Mouse (Mus musculus) Muller cell, postnatal 12 days (primary cell): ENCODE measurements at regions not wholly inside any gene's neighbourhood (a gene's known extent, or its start where the extent isn't known, plus 50 kb on each side); places are given as distances from the start of the nearest gene placed in this dataset.

Experiments used
- DNase-seq: peaks from one replicate; pipeline ENCODE4 v3.0.0-alpha.2; 2015; ENCODE audit errors: inconsistent ontology term

DNA sequence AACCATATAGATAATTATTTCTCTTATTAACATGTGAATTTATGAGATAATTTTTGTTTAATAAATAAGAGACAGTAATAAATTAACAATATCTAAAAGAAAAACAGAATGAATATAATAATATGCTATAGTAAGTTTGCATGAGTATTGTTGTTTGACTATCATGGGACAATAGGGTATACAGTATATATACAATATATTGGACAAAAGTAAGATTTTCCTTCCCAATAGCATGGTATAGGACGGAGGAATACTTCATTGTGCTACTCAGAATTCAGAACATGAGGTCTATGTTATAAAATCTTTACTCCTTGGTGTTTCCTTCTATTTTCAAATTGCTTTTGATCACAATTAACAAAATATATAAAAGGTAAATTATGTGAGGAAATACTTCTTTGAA, 771.0 kb upstream of the Pcdh20 start:
- no peak for DNase-seq

DNA sequence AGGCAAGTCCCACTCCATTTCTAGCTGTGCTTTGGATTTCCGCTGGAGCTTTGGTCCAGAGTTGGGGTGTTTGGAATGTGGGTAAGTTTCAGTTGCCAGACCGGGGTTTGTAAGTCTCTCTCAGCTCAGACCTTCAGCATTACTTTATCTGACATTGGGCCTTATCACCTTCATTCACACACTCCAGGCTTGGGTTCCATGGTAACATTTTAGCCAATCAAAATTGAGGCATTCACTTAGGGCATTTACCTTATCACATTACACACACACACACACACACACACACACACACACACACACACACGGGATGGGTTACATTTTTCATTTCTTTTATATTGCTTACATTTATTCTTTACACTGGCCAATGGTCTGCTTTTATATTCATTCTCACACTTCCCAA, 765.3 kb upstream of the Pcdh20 start:
- DNase-seq: no peak

DNA sequence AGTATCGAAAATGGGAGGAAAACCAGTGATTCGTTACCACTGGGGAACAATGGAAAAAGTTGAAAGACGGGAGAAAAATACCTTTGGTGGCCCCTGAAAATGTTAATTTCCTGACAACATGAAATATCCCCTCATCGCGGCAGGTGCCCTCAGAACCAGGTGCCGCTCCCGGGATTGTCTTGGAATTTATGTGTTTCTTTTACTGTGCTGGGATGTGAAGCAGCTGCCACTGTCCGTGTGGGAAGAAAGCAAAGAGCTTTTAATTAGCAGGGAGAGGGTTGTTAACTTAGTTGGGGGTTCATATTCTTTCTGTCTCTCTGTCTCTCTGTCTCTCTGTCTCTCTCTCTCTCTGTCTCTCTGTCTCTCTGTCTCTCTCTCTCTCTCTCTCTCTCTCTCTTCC, 759.3 kb upstream of the Pcdh20 start:
- DNase-seq: no peak

DNA sequence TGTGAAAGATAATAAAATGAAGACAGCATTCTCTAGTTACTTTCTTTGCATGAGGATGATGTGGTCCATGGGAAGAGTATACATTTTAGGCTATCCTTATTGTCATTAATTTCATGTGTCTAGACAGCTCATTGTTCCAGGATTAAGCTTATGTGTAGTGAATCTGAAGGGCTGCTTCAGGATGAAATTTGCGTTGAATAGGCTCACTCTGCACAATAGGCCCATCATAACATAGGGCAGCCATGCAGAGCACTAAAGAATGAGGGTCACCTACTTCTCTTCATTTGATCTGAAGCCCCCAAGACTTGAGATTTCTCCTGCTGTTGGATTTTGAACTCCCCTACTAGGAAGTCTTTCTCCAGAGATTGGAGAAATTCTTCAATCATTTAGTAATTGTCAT, 746.2 kb upstream of the Pcdh20 start:
- DNase-seq: no peak

DNA sequence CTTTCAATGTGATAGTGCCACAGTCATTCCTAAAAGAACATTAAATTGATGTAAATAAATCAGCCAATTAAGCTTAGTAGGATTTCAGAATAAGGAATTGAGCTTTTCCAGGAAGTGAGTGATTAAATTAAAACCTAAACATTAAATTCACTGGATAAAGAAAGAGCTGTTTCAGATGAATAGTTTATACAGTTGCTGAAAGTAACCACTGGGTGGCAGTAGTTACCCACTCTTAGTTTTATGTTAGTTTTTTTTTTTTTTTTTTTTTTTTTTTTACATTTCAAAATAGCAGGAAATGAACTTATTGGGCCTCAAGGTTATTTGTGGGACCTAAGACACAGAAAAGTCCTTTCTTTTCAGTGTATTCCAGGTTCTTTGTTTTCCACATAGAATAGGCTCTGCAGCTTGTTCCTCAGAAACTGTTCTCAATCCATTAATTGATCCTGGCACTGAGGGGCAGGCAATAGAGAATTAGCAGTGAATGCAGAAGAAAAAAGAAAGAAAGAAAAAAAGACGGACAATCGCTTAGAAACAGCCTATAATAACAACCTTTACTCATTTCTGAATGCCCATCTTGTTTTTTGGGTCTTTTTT, 710.3 kb upstream of the Pcdh20 start:
- peak; percentile 51 for DNase-seq

DNA sequence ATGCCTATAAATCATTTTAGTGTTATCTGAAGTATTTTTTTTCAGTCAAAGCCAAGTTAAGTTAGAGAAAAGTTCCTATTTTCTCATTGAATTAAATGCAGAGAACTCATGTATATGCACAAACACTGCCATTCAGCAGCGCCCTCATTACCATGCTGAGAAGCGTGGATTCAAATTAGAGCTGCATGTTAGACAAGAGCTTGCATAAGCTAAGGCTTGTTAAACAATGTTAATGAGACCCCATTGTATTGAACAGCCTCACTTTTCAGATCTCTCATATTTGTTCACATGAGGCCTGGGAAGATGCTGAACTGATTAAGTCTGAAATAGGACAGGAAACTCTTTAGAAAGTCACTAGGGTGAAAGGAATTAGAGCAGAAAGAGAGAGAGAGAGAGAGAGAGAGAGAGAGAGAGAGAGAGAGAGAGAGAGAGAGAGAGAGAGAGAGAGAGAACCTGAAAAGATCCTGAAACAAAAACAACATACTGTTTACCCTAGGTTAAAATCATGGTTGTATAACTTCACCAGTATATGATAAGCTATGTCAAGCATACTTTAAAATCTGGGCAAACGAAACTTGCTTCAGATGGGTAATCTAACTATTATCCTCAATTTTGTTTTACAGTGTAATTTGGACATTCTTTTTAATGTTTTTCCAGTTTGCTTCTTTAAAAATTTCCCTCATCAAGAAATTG, 671.9 kb upstream of the Pcdh20 start:
- peak; percentile 74 for DNase-seq

DNA sequence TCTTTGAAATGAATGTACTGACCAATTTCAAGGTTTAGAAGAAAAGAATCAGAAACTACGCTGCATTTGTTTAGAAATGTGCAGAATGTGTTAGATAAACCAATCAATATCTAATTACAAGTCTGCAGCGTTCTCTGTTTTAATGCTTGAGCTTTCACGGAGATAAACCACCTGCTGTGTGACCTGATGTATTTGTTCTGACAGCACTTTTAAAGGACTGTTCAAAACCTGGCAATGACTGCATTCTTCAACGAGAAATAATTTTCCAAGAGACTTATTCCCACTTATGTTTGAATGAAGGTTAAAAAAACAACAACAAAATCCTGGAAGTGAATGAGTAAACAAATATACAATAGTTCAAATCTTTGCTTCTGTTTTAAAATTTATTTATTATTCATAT, 628.1 kb upstream of the Pcdh20 start:
- peak; percentile 57 for DNase-seq

DNA sequence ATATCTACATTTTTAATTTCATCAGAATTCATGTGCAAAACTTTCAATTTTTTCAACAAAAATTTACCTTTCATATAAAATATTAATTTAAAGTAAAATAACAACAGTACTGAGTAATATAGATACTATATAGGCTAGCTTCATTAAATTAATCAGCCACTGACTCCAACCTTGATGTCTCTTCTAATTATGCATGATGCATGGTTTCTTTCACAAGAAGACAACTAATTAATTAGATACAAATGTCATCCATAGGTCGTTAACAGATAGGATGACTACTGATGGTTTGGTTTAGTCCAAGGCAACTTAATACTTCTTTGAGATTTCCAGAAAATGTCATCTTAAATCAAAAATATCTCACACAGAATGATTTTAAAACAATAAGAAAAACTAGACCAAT, 618.5 kb upstream of the Pcdh20 start:
- no peak for DNase-seq

DNA sequence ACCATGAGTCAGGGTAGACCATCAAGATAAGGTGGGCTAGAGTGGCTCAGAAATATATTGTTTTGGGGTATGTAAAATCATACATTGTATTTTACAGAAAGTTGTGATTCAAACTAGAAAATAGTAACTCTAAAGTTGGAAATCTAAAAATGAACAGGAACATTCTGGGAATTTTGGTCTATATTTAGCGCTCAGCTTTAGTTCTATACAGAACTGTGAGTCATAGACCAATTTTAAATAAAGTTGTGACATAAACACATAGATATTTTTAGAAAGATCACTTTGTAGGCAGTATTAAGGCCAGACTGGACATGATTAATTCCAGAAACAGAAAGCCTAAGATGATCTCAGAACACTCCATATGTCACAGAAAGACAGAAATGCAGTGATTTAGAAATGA, 604.8 kb upstream of the Pcdh20 start:
- no peak for DNase-seq

DNA sequence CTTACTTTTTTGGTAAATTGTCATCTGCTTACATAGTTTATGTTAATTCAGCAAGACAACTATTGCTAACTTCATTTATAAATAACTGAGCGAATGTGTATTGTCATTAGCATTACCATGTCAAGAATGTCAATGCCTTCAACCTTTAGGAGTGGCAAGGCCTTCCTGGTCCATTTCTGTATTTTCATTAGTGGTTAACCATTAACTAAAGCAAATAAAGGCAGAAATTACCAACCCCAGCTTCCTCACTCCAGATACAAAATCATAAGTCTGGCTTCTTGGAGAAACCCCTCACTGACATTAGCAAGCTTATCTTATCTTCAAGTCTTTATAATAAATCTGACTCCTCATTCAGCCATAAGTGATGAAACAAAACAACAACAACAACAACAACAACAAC, 592.8 kb upstream of the Pcdh20 start:
- no peak for DNase-seq

DNA sequence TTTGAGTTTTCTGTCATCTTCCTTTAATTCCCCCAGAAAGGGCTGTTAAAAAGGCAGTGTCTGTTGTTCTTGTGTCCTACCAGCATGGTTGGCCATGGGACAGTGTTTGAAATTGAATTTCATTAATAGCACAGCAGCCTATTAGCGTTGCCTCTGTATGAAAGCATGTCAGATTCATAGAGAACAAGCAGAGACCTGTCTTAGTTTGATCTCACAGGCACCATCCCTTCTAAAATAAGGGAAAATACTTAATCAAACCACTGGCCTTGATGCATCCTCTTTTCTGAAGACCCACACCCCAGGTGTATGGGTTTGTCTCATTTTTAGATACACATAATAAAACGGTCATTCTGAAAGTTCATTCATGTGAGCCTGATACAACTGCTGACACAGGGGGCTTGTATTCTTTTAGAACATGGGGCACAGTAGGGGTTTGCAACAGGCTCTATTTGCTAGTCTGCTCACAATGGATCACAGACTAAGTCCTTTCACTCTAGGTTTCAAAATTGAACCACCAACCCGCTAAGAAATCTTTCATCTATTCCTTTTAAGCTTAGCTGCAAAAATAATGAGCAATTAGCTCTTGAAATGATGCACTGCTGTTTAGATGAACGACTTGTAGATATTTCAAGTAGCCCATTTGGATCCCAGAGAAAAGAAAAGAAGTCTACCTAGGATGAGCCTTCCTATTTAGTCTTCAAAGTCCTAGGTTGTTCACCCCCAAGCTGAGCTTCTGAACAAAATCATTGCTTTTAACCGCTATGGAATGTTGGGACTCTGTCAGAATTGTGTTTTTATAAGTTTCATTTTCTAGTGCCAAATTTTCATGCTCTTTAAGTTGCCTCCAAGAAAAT, 591.6 kb upstream of the Pcdh20 start:
- no peak for DNase-seq

DNA sequence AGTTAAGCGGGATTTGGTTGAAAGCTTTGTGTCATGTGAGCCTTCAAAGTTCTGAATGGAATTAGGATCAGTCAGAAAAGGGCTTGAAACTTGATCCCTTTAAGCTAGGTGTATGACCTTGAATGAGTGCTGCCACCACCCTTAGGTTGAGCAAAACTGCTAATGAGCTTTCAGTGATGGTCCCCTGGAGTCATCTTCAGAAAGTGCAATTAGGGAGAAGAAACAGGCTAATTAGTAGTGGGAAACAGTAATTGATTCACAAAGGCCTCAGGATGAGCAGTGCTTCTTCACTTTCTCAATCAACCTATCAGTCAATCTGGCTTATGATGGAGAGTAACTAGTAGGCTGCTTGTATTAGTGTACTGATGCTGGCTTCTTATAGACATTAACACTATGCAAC, 590.1 kb upstream of the Pcdh20 start:
- peak; percentile 3 for DNase-seq

DNA sequence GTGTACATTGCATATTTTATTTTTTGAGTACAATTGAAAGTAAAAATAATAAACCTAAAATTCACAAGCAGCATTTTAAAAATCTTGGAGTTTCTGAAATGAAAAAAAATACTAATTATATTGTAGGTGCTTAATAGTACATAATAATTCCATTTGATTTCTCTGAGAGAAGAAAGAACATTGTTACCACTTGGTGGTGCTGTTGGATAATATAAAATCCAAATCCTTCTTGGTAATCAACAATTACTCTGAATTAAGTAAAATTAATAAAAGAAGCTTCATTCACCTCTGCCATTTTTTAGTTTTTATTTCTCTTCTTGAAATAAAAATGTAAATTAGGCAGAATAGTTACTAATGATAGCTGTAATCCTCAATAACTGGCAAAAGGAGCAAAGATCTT, 563.2 kb upstream of the Pcdh20 start:
- DNase-seq: peak; percentile 39

DNA sequence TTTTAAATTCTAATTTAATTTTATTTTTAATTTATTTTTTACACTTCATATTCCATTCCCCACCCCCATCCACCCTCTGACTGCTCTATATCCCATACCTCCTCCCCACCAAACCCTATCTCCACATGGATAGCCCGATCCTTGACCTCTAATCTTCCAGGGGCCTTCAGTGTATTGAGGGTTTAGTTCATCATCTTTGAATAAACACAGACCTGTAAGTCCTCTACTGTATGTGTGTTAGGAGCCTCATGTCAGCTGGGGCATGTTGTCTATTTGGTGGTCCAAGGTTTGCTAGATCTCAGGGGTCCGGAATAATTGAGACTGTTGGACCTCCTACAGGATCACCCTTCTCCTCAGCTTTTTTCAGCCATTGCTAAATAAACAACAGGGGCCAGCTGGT, 540.2 kb upstream of the Pcdh20 start:
- no peak for DNase-seq

DNA sequence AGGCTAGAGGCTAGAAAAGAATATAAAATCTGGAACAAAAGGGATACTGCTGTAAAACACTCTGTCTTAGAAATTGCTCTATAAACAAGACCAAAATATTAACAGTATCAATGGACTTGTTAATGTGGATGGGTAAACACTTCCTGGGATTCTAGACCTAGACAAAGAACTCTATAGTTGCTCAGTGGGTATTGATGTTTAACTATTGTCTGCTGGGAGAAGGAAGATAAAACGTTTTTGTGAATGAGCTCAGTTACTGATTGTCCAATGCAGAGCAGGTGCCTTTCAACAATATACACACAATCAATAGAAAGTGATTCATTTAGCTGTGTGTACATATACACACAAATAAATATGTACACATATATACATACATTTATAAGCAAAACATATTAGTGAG, 538.5 kb upstream of the Pcdh20 start:
- no peak for DNase-seq

DNA sequence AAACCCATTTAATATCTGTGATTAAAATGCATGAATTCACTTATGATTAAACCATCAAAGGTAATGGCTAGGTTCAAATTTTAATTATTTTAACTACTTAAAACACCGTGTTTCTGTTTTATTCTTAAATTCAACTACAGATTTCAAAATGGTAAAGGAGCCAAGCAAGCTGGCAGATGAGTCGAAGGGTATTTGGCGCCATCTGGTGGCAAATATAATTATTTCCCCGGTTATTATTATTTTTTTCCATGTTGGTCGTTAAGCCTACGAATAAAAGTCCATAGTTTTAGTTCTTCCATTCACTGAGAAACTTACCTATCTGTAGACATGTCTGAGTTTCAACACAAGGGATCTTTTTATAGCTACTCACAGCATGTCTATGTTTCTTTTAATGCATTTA, 510.7 kb upstream of the Pcdh20 start:
- DNase-seq: peak; percentile 9

DNA sequence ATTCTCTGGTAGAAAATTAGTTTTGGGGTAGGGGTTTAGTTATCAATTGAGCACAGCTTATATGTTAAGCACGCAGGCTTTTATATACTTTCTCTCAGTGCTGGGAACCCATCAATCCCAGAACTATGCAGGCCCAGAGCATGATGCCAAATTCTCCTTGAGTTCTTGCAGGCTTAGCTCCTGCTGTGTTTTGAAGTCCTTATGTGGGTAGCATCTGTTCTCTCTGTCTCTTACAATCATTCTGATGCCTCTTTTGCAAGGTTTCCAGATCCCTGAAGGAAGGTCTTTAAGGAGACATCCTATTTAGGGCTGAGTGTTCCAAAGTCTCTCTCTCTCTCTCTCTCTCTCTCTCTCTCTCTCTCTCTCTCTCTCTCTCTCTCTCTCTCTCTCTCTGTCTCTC, 504.8 kb upstream of the Pcdh20 start:
- DNase-seq: no peak

DNA sequence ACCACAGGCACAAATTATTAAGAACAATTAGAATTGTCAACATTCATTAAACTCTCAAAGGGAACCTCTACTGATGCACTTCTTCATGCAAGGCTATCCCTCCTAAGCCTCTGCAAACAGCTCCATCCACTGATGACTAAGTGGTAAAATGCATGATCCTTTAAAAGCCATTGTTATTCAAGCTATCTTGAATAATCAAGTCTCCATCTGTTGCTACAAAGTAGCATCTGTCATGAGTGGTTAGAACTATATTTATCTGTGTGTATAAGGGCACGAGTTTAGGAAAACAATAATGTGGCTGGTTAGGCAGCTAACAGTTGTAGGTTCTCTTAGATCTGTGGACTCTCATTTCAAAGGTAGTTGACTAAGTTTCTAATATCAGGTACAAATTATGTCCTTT, 463.4 kb upstream of the Pcdh20 start:
- DNase-seq: no peak
